Mouse (Mus musculus) spleen, adult 2 months (tissue): ENCODE measurements around the gene Daam2.

Source experiments
- CTCF ChIP-seq: fragments of 200-500 bp; IDR thresholded peaks from 2 replicates; pipeline ENCODE4 v1.5.1; 2011; ENCODE audit warnings: mild to moderate bottlenecking, inconsistent platforms; ENCODE audit not compliant: insufficient read depth, insufficient read length, insufficient replicate concordance; ENCODE audit errors: extremely low read depth
- POLR2A ChIP-seq: fragments of 200-500 bp; IDR thresholded peaks from 2 replicates; pipeline ENCODE4 v1.6.1; 2011; ENCODE audit warnings: low read depth, low read length, inconsistent platforms

GRCm38 (mm10) chr17:49429471-49430129 is 134.5 kb downstream of the Daam2 start:
- TF ChIP-seq CTCF (no peak), POLR2A (no peak)
